ENCODE assay signal across 9 mouse cellular contexts in genomic region chr1:170554939-170555293, GRCm38 (mm10). TPM values are rescaled to one million over a fixed set of nuclear protein-coding genes. Genes with fewer than 3 reads are reported as not detected.
DNase-seq lines count a peak whose midpoint lies in the region; ATAC-seq and TF ChIP-seq lines count a peak whose summit lies in the region.
"Had no signal": no experiment of that assay in that cellular context is flagged by ENCODE, and none has a peak within 500 bp of the region (broad histone marks: within the 10 kb centered on the region; RNA-seq: fewer than 3 reads in every experiment).

No protein-coding gene starts in this region.

- no peak overlapping the region for H3K9ac ChIP-seq in liver, embryonic 14.5 days (replicated peaks)
- no peak overlapping the region for H3K9ac ChIP-seq in liver, embryonic 11.5 days (ENCODE audit: low read depth, low read length)
- no peak overlapping the region for H3K9ac ChIP-seq in heart, embryonic 12.5 days

- no peaks in the 10 kb centered on the region for H3K36me3 ChIP-seq in liver, embryonic 14.5 days (replicated peaks; ENCODE audit: control insufficient read depth, insufficient read depth, low read depth)
- no peaks in the 10 kb centered on the region for H3K36me3 ChIP-seq in liver, embryonic 11.5 days (ENCODE audit: control insufficient read depth, insufficient read depth, low read length)
- no peaks in the 10 kb centered on the region for H3K36me3 ChIP-seq in heart, embryonic 12.5 days
- no peaks in the 10 kb centered on the region for H3K36me3 ChIP-seq in midbrain, embryonic 10.5 days
- H3K36me3 ChIP-seq: G1E had no signal

- H3K27ac ChIP-seq in liver, embryonic 14.5 days: no peak overlapping the region
- no peak overlapping the region for H3K27ac ChIP-seq in liver, embryonic 11.5 days (ENCODE audit: low read depth, low read length)
- peak overlapping the region; percentile 24; the same call in 1 of the 2 replicates for H3K27ac ChIP-seq in heart, embryonic 12.5 days (ENCODE audit: poor library complexity, severe bottlenecking)
- no peak overlapping the region for H3K27ac ChIP-seq in midbrain, embryonic 10.5 days (replicated peaks)

- no peak for TF ChIP-seq EP300 in liver, embryonic 14.5 days (IDR thresholded peaks at IDR 0.05; ENCODE audit: low read depth)

- no peaks in the 10 kb centered on the region for H3K27me3 ChIP-seq in liver, embryonic 14.5 days (ENCODE audit: control insufficient read depth, insufficient read depth, low read length)
- H3K27me3 ChIP-seq in liver, embryonic 11.5 days (replicated peaks; ENCODE audit: control insufficient read depth, insufficient read depth, low read length): no peaks in the 10 kb centered on the region
- H3K27me3 ChIP-seq in heart, embryonic 12.5 days (replicated peaks): no peaks in the 10 kb centered on the region
- no peaks in the 10 kb centered on the region for H3K27me3 ChIP-seq in midbrain, embryonic 10.5 days (ENCODE audit: low read depth, poor library complexity, severe bottlenecking)

- H3K4me3 ChIP-seq in liver, embryonic 14.5 days (ENCODE audit: insufficient read depth in 1 of 2, low read depth in 2 of 2, low read length in 2 of 2): no peak overlapping the region
- no peak overlapping the region for H3K4me3 ChIP-seq in liver, embryonic 11.5 days (ENCODE audit: low read depth, low read length)
- no peak overlapping the region for H3K4me3 ChIP-seq in heart, embryonic 12.5 days
- no peak overlapping the region for H3K4me3 ChIP-seq in midbrain, embryonic 10.5 days

- no peak for DNase-seq in liver, embryonic 14.5 days (ENCODE audit: low read depth in 3 of 3, low spot score in 3 of 3)
- DNase-seq in liver, embryonic 11.5 days (ENCODE audit: low spot score): no peak
- peak; percentile 83 to 91 for DNase-seq in layer of hippocampus, postnatal 14 days (ENCODE audit: low spot score in 2 of 2)
- DNase-seq in urinary bladder, adult 2 months (ENCODE audit: low spot score): peak; percentile 45
- no peak for DNase-seq in midbrain, embryonic 10.5 days (ENCODE audit: low spot score)

- no peak overlapping the region for H3K4me2 ChIP-seq in liver, embryonic 14.5 days (ENCODE audit: low read depth)
- H3K4me2 ChIP-seq in liver, embryonic 11.5 days: no peak overlapping the region
- H3K4me2 ChIP-seq in heart, embryonic 12.5 days: no peak overlapping the region

- WGBS in liver, embryonic 14.5 days (ENCODE audit: insufficient replicate concordance): 50% methylated on average over 3 of the region's 3 CpGs
- WGBS in liver, embryonic 11.5 days: 77% methylated on average over 3 of the region's 3 CpGs
- 11% methylated on average over 3 of the region's 3 CpGs for WGBS in heart, embryonic 12.5 days
- 92% methylated on average over 3 of the region's 3 CpGs for WGBS in midbrain, embryonic 10.5 days

- peaks cover 0 to 10% of the 10 kb centered on the region in 2 experiments; a peak in 3 of 4 replicates for H3K4me1 ChIP-seq in liver, embryonic 14.5 days (replicated peaks; ENCODE audit: control insufficient read depth in 2 of 2, insufficient read depth in 2 of 2, low read length in 1 of 2)
- no peaks in the 10 kb centered on the region for H3K4me1 ChIP-seq in liver, embryonic 11.5 days (replicated peaks; ENCODE audit: control insufficient read depth, insufficient read depth, low read length)
- H3K4me1 ChIP-seq in heart, embryonic 12.5 days (replicated peaks): peaks cover 42% of the 10 kb centered on the region
- peaks cover 9% of the 10 kb centered on the region for H3K4me1 ChIP-seq in midbrain, embryonic 10.5 days

- H3K9me3 ChIP-seq in liver, embryonic 14.5 days (ENCODE audit: control insufficient read depth, low read length): no peaks in the 10 kb centered on the region
- no peaks in the 10 kb centered on the region for H3K9me3 ChIP-seq in liver, embryonic 11.5 days (ENCODE audit: control insufficient read depth, low read length)
- H3K9me3 ChIP-seq in heart, embryonic 12.5 days (replicated peaks): no peaks in the 10 kb centered on the region
- 0 out of 2 replicates have a peak, but pooled peaks cover under 1% of the 10 kb centered on the region for H3K9me3 ChIP-seq in midbrain, embryonic 10.5 days (replicated peaks)
- H3K9me3 ChIP-seq: G1E had no signal

- ATAC-seq in liver, embryonic 14.5 days (ENCODE audit: insufficient read depth): peak; percentile 12; the same call in 1 of the 2 replicates
- no peak for ATAC-seq in liver, embryonic 11.5 days (replicated peaks; ENCODE audit: low FRiP score)
- peak; percentile 77 for ATAC-seq in common myeloid progenitor, adult 5-6 weeks (replicated peaks; ENCODE audit: low read depth, poor library complexity, severe bottlenecking)
- ATAC-seq in heart, embryonic 12.5 days (ENCODE audit: insufficient number of reproducible peaks, low FRiP score): peak; percentile 73
- ATAC-seq in megakaryocyte, adult 5-6 weeks (ENCODE audit: poor library complexity, severe bottlenecking): peak; percentile 88

- no peak for TF ChIP-seq CTCF in liver, embryonic 14.5 days (IDR thresholded peaks at IDR 0.05; ENCODE audit: low read depth)

RNA-seq across cellular contexts. Expression of gene Nos1ap, which starts 34.7 kb away (rescaled TPM):
- polyA plus RNA-seq in liver, embryonic 14.5 days (2012; rRNA removed): 1.8 and 2.6 TPM in 2 replicates
- 2.2 and 3.8 TPM in 2 replicates for polyA plus RNA-seq in liver, embryonic 14.5 days (2014; fragmentation: Nextera tagmentation; extraction: Ambion mirVana)
- polyA plus RNA-seq in liver, embryonic 11.5 days (2014; fragmentation: Nextera tagmentation; extraction: Ambion mirVana): 8.6 and 8.8 TPM in 2 replicates
- 9.5 and 13.7 TPM in 2 replicates for total RNA-seq in common myeloid progenitor, adult 5-6 weeks (2017)
- polyA plus RNA-seq in heart, embryonic 12.5 days (2016; fragmentation: Nextera tagmentation; extraction: Ambion mirVana): 25.9 and 26.0 TPM in 2 replicates
- total RNA-seq in layer of hippocampus, postnatal 14 days (2021): 100 to 1,000 TPM; 127 to 160 TPM
- total RNA-seq in megakaryocyte, adult 5-6 weeks (2015): 9.8 and 11.6 TPM in 2 replicates
- 2.5 and 3.0 TPM in 2 replicates for total RNA-seq in megakaryocyte, adult 5-6 weeks (2017)
- 7.8 and 10.8 TPM in 2 replicates for polyA plus RNA-seq in urinary bladder, adult 2 months (2012; rRNA removed)
- 7.9 and 9.1 TPM in 2 replicates for polyA plus RNA-seq in midbrain, embryonic 10.5 days (2016; fragmentation: Nextera tagmentation; extraction: Ambion mirVana)

Comparison
In these comparisons a context has a peak if more than half of its experiments do, and no peak if none do; other contexts are left out.
1. DNase-seq: peak in layer of hippocampus, postnatal 14 days (2 of 2) and urinary bladder, adult 2 months (single experiment); none in liver, embryonic 14.5 days (0 of 3), liver, embryonic 11.5 days (single experiment) and midbrain, embryonic 10.5 days (single experiment).